Mouse (Mus musculus) G1E (cell line): Measurements from ENCODE around the gene Dedd. TPM values are rescaled to one million over a fixed set of nuclear protein-coding genes. Genes with fewer than 3 reads are reported as not detected.
"Not testable (repeated sequence)": the region's sequence is repeated elsewhere in the genome, so short reads cannot be mapped to it uniquely, and the experiment has no call there.

ENCODE experiments used
- ATAC-seq: 2 replicates; pipeline ENCODE4 v1.8.0; 2016; ENCODE audit warnings: mild to moderate bottlenecking; ENCODE audit not compliant: insufficient number of reproducible peaks, poor library complexity, low FRiP score, severe bottlenecking; ENCODE audit errors: extremely low read depth
- DNase-seq: peaks from one replicate; pipeline ENCODE4 v3.0.0; 2012; ENCODE audit warnings: low spot score
- H3K27me3 ChIP-seq: 2 replicates; pipeline ENCODE4 v1.6.1; 2012; ENCODE audit warnings: mild to moderate bottlenecking, low read length, inconsistent platforms; ENCODE audit not compliant: insufficient read depth
- H3K36me3 ChIP-seq: replicated peaks from 2 replicates; pipeline ENCODE3; 2012; ENCODE audit warnings: mild to moderate bottlenecking, inconsistent platforms
- H3K4me1 ChIP-seq: 2 replicates; pipeline ENCODE4 v1.6.1; 2012; ENCODE audit warnings: low read depth, low read length, inconsistent platforms, mixed read lengths; ENCODE audit not compliant: insufficient read depth
- H3K4me3 ChIP-seq: 2 replicates; pipeline ENCODE4 v1.5.1; 2012; ENCODE audit warnings: low read depth, mild to moderate bottlenecking, inconsistent platforms, low read length, moderate library complexity, mixed read lengths
- H3K9me3 ChIP-seq: replicated peaks from 2 replicates; pipeline ENCODE4 v1.6.1; 2012; ENCODE audit warnings: inconsistent platforms
- CTCF ChIP-seq: IDR thresholded peaks from 2 replicates; pipeline ENCODE4 v1.5.1; 2012; ENCODE audit warnings: low read depth, low read length, inconsistent platforms, mixed read lengths
- GATA1 ChIP-seq: IDR thresholded peaks from 2 replicates; pipeline ENCODE4 v1.6.1; 2012; ENCODE audit warnings: borderline replicate concordance, low read length, inconsistent platforms, mixed read lengths
- GATA2 ChIP-seq: IDR thresholded peaks from 2 replicates; pipeline ENCODE4 v1.6.1; 2012; ENCODE audit warnings: low read depth, low read length, inconsistent platforms, borderline replicate concordance
- POLR2AphosphoS5 ChIP-seq: IDR thresholded peaks from 2 replicates; pipeline ENCODE4 v1.6.1; 2012; ENCODE audit warnings: low read depth, low read length, inconsistent platforms; ENCODE audit not compliant: insufficient replicate concordance
- TAL1 ChIP-seq: conservative IDR thresholded peaks from 2 replicates; pipeline ENCODE4 v1.6.1; 2012; ENCODE audit warnings: low read depth, low read length, inconsistent platforms, mixed read lengths
- polyA plus RNA-seq: library from polyadenylated mRNA; stranded (reverse); fragments of >175 nt; gene quantifications from 2 replicates; pipeline ENCODE4 v1.2.3, GENCODE M21; 2012
- total RNA-seq, 2 experiments: library from RNA; stranded (forward) in 1 of 2; stranded (reverse) in 1 of 2; fragments of 200-1000 nt in 1 of 2; fragments of >200 nt in 1 of 2; fragmentation: Nextera tagmentation in 1 of 2; gene quantifications; 2 replicates each; pipeline ENCODE4 v1.2.3; 2014 to 2017

Dedd gene
- total and polyA plus RNA-seq, 3 experiments, result 17.0 to 53.6 (median 29.9) TPM

- Histone ChIP-seq H3K27me3 (no peaks in the 10 kb centered on the region), H3K36me3 (peaks cover 27% of the 10 kb centered on the region), H3K9me3 (no peaks in the 10 kb centered on the region), H3K4me3 (no peak overlapping the region), H3K4me1 (peaks cover 5% of the 10 kb centered on the region)
- DNase-seq (no peak), ATAC-seq (no peak)
- TF ChIP-seq GATA1 (no peak), CTCF (no peak), POLR2AphosphoS5 (no peak), GATA2 (no peak), TAL1 (no peak)
Measured at GRCm38 (mm10) chr1:171319748-171320147, 9.2 kb upstream of the Dedd start.

- Histone ChIP-seq H3K9me3 (no peaks in the 10 kb centered on the region), H3K4me3 (no peak overlapping the region), H3K27me3 (no peaks in the 10 kb centered on the region), H3K4me1 (peaks cover 9% of the 10 kb centered on the region), H3K36me3 (peaks cover 31% of the 10 kb centered on the region)
- ATAC-seq (no peak), DNase-seq (no peak)
- no peak for TF ChIP-seq TAL1
- no peak for TF ChIP-seq GATA2
- no peak for TF ChIP-seq POLR2AphosphoS5
- TF ChIP-seq GATA1, result no peak
- TF ChIP-seq CTCF, result no peak
Measured at GRCm38 (mm10) chr1:171320151-171320550, 8.8 kb upstream of the Dedd start.

GRCm38 (mm10) chr1:171321415-171321814 lies 7.5 kb upstream of the Dedd start:
- Histone ChIP-seq H3K4me1 (peaks cover 20% of the 10 kb centered on the region), H3K9me3 (no peaks in the 10 kb centered on the region), H3K27me3 (no peaks in the 10 kb centered on the region), H3K36me3 (peaks cover 43% of the 10 kb centered on the region), H3K4me3 (no peak overlapping the region)
- no peak for TF ChIP-seq CTCF
- TF ChIP-seq GATA1, result no peak
- TF ChIP-seq GATA2, result no peak
- no peak for TF ChIP-seq TAL1
- no peak for TF ChIP-seq POLR2AphosphoS5
- DNase-seq, result no peak
- peak; percentile 28; the same call in 1 of the 2 replicates for ATAC-seq

- Histone ChIP-seq H3K27me3 (no peaks in the 10 kb centered on the region), H3K4me3 (no peak overlapping the region), H3K4me1 (peaks cover 20% of the 10 kb centered on the region), H3K36me3 (peaks cover 45% of the 10 kb centered on the region), H3K9me3 (no peaks in the 10 kb centered on the region)
- DNase-seq, result no peak
- TF ChIP-seq CTCF, result no peak
- no peak for TF ChIP-seq POLR2AphosphoS5
- no peak for ATAC-seq
Measured at GRCm38 (mm10) chr1:171322012-171322411, 6.9 kb upstream of the Dedd start.

GRCm38 (mm10) chr1:171325571-171325970 lies 3.4 kb upstream of the Dedd start:
- Histone ChIP-seq H3K36me3 (peaks cover 43% of the 10 kb centered on the region), H3K4me3 (no peak overlapping the region), H3K4me1 (peaks cover 37% of the 10 kb centered on the region), H3K27me3 (no peaks in the 10 kb centered on the region), H3K9me3 (no peaks in the 10 kb centered on the region)
- TF ChIP-seq CTCF (no peak), POLR2AphosphoS5 (no peak), TAL1 (no peak), GATA2 (no peak), GATA1 (no peak)
- ATAC-seq (no peak), DNase-seq (no peak)

- not testable (repeated sequence) for DNase-seq, H3K4me3 ChIP-seq, ATAC-seq, H3K27me3 ChIP-seq, H3K9me3 ChIP-seq
- Histone ChIP-seq H3K36me3 (peaks cover 46% of the 10 kb centered on the region), H3K4me1 (peaks cover 45% of the 10 kb centered on the region)
Measured at GRCm38 (mm10) chr1:171326588-171326987, 2.4 kb upstream of the Dedd start.

- Histone ChIP-seq H3K36me3 (peaks cover 48% of the 10 kb centered on the region), H3K9me3 (no peaks in the 10 kb centered on the region), H3K4me3 (peak overlapping the region; percentile 90), H3K4me1 (peaks cover 49% of the 10 kb centered on the region), H3K27me3 (no peaks in the 10 kb centered on the region)
- no peak for ATAC-seq
- no peak for TF ChIP-seq CTCF
- TF ChIP-seq TAL1, result no peak
- no peak for TF ChIP-seq GATA1
- no peak for TF ChIP-seq POLR2AphosphoS5
- no peak for TF ChIP-seq GATA2
- no peak for DNase-seq
Measured at GRCm38 (mm10) chr1:171328244-171328643, 701 bp upstream of the Dedd start.
